Mouse (Mus musculus) kidney, adult 2 months (tissue): Measurements from ENCODE around the gene Bcl9.

ENCODE experiments used
- CTCF ChIP-seq: fragments of 200-500 bp; conservative IDR thresholded peaks from 2 replicates; pipeline ENCODE4 v1.5.1; 2011; ENCODE audit warnings: low read depth, mild to moderate bottlenecking, control low read depth, low read length, moderate library complexity, mixed read lengths; ENCODE audit not compliant: insufficient read depth, insufficient read length
- POLR2A ChIP-seq: fragments of 200-500 bp; IDR thresholded peaks from one replicate; pipeline ENCODE4 v1.6.1; 2011; ENCODE audit warnings: low read depth, low read length, control low read depth

DNA sequence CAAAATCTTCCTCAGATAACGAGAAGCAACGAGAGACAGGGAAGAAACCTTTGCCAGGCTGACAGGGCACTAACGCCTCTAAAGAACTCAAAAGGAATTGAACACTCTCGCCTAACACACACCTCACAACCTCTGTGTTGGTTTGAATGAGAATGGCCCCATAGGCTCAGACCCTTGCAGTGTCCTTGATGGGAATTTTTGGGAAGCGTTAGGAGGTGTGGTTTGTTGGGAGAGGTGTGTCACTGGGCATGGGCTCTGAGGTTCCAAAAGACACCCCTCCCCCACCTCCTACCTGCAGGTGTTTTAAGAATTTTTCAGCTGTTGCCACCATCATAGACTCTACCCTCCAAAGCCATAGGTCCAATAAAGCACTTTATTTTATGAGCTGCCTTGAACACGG, 118.8 kb downstream of the Bcl9 start:
- no peak for TF ChIP-seq POLR2A
- no peak for TF ChIP-seq CTCF
